Mouse (Mus musculus) forebrain, embryonic 15.5 days (tissue): ENCODE measurements at regions not wholly inside any gene's neighbourhood (a gene's known extent, or its start where the extent isn't known, plus 50 kb on each side); places are given as distances from the start of the nearest gene placed in this dataset.

ENCODE experiments used
- ATAC-seq: fragments of 200-750 bp; cut with Nextera tagmentation; replicated peaks from 2 replicates; pipeline ENCODE4 v1.8.0; 2017; ENCODE audit warnings: mild to moderate bottlenecking, moderate TSS enrichment, moderate library complexity
- H3K27ac ChIP-seq: fragments of 300-500 bp; sonication (generic); replicated peaks from 2 replicates; pipeline ENCODE4 v1.5.1; 2015; ENCODE audit warnings: mild to moderate bottlenecking, inconsistent platforms
- H3K27me3 ChIP-seq: fragments of 300-500 bp; sonication (generic); 2 replicates; pipeline ENCODE4 v1.6.1; 2015; ENCODE audit warnings: inconsistent platforms
- H3K36me3 ChIP-seq: fragments of 300-500 bp; sonication (generic); 2 replicates; pipeline ENCODE4 v1.6.1; 2015; ENCODE audit warnings: mild to moderate bottlenecking, inconsistent platforms
- H3K4me1 ChIP-seq: fragments of 300-500 bp; sonication (generic); 2 replicates; pipeline ENCODE4 v1.6.1; 2015; ENCODE audit warnings: inconsistent platforms
- H3K4me2 ChIP-seq: fragments of 300-500 bp; sonication (generic); replicated peaks from 2 replicates; pipeline ENCODE4 v1.6.1; 2015; ENCODE audit warnings: mild to moderate bottlenecking, inconsistent platforms
- H3K4me3 ChIP-seq: fragments of 300-500 bp; sonication (generic); 2 replicates; pipeline ENCODE4 v1.5.1; 2015; ENCODE audit warnings: mild to moderate bottlenecking, inconsistent platforms
- H3K9ac ChIP-seq: fragments of 300-500 bp; sonication (generic); replicated peaks from 2 replicates; pipeline ENCODE4 v1.6.1; 2015; ENCODE audit warnings: mild to moderate bottlenecking, inconsistent platforms
- H3K9me3 ChIP-seq: fragments of 300-500 bp; sonication (generic); 2 replicates; pipeline ENCODE4 v1.6.1; 2016; ENCODE audit warnings: inconsistent platforms
- WGBS: fragments of 180-500 bp; shearing (Covaris S2); methylation state at CpG from one replicate; pipeline ENCODE4 v1.1.7; 2015; ENCODE audit warnings: mixed read lengths; 5-methylcytosine and 5-hydroxymethylcytosine counted together

DNA sequence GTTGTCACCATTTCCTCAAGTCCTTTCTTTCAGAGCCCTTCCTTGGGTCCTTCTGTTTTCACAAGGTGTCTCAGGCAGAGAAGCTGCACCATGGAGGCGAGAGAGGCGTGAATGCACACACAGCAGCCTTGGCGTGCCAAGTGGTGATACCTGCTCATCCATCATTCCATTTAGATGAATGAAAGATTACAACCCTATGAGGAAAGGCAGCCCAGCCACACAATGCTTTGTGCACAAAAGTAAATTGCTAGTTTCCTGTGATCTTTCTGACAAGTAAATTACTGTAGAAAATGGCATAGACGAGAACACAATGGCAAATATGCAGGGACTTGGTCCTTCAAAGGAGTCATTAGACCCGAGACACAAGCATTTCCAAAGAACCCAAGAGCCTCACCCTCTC, 101.4 kb downstream of the Rnd3 start:
- Histone ChIP-seq H3K9me3 (no peaks in the 10 kb centered on the region), H3K4me1 (peaks cover 17% of the 10 kb centered on the region; the same call in 1 of the 2 replicates), H3K4me3 (no peak overlapping the region), H3K27me3 (no peaks in the 10 kb centered on the region), H3K9ac (no peak overlapping the region), H3K4me2 (no peak overlapping the region), H3K27ac (no peak overlapping the region), H3K36me3 (no peaks in the 10 kb centered on the region)
- peak; percentile 74 for ATAC-seq
- 52% methylated on average over 5 of the region's 5 CpGs for WGBS

DNA sequence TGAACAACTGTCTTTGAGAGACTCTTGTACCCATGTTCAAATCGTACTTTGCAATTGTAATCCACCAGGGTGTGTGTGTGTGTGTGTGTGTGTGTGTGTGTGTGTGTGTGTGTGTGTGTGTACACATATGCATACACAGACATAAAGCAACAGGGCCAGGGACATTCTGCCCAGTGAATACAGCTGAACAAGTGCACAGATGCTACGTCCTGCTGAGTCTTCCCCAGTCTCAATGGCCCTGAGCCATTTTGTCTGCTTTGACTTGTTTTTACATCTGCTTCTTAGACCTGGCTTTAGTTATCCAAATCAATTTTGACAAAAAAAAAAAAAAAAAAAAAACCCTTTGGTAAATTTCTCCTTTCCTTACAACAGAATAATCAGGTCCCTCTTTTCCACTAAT, 103.3 kb downstream of the Rnd3 start:
- 65% methylated on average over 2 of the region's 2 CpGs for WGBS
- H3K9me3 ChIP-seq = no peaks in the 10 kb centered on the region

DNA sequence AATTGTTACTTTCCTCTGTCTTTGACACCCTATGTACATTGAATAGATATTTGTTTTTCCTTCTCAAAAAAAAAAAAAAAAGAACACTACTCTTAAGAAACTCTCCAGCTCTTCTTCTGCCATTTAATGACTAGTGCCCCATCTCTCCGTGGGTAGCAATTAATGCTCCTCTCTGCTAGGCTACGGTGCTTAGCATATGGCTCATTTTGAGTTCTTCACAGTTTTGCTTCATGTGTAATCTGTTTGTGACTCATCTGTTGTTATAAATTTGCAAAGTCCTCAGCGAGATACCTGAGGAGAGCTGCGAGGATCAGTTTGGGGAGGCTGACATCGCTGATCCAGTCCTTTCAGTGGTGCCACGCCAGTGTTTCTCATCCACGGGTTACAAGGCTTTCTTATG, 107.8 kb downstream of the Rnd3 start:
- H3K36me3 ChIP-seq = no peaks in the 10 kb centered on the region
- H3K9ac ChIP-seq = no peak overlapping the region
- H3K4me2 ChIP-seq = no peak overlapping the region
- no peak overlapping the region for H3K27ac ChIP-seq
- H3K4me1 ChIP-seq = peaks cover 27% of the 10 kb centered on the region
- no peaks in the 10 kb centered on the region for H3K27me3 ChIP-seq
- H3K9me3 ChIP-seq = no peaks in the 10 kb centered on the region
- no peak overlapping the region for H3K4me3 ChIP-seq
- ATAC-seq = no peak
- WGBS = 41% methylated on average over 7 of the region's 7 CpGs

More for the DNA sequence above, 103.3 kb downstream of the Rnd3 start:
- no peak overlapping the region for H3K27ac ChIP-seq
- H3K27me3 ChIP-seq = no peaks in the 10 kb centered on the region
- H3K4me2 ChIP-seq = no peak overlapping the region
- no peak overlapping the region for H3K4me3 ChIP-seq
- ATAC-seq = no peak
- no peaks in the 10 kb centered on the region for H3K36me3 ChIP-seq
- peaks cover 26% of the 10 kb centered on the region; the same call in 1 of the 2 replicates for H3K4me1 ChIP-seq
- no peak overlapping the region for H3K9ac ChIP-seq

DNA sequence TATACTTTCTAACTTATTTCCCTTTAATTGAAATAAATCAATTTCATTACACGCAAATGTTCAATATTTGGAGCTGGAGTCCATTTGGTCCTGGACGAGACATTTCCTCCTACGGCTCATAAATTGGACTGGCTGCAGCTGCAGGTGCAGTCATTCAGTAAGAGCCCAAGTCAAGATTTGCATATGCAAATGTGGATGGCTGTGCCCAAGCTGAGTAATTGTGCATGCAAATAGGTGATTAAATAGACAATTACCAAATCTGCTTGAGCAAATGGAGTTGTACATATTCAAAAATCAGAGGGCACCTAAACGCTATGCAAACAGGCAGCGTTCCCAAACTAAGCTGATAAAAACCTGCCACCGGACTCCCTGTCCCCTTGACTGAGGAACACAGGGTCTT, 110.2 kb downstream of the Rnd3 start:
- Histone ChIP-seq H3K27me3 (no peaks in the 10 kb centered on the region), H3K4me1 (peaks cover 27% of the 10 kb centered on the region), H3K9me3 (no peaks in the 10 kb centered on the region), H3K27ac (no peak overlapping the region), H3K4me2 (no peak overlapping the region), H3K4me3 (no peak overlapping the region), H3K9ac (no peak overlapping the region), H3K36me3 (no peaks in the 10 kb centered on the region)
- peak; percentile 91 for ATAC-seq
- 11% methylated on average over 6 of the region's 6 CpGs for WGBS

DNA sequence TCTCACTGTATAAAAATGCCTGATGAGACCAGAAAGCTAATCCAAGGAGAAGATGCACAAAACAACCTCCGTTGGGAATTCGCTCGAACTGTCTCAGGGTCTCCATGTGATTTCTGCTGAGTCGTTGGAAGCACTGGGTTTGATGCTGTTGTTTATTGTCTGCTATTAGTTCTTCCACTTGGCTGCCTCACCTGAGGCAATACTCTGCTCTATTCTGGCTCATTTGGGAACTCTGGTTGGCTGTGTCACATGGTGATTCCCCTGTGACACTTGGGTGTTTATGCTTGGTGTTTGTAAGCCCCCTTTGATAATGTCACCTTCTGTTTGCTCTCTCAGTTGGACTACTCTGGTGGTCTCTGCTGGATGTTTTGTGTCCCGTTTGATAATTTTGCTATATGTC, 111.9 kb downstream of the Rnd3 start:
- Histone ChIP-seq H3K27ac (no peak overlapping the region), H3K4me3 (no peak overlapping the region), H3K4me2 (no peak overlapping the region), H3K9ac (no peak overlapping the region), H3K27me3 (no peaks in the 10 kb centered on the region), H3K4me1 (peaks cover 27% of the 10 kb centered on the region), H3K36me3 (no peaks in the 10 kb centered on the region), H3K9me3 (no peaks in the 10 kb centered on the region)
- WGBS = 73% methylated on average over 5 of the region's 5 CpGs
- no peak for ATAC-seq

DNA sequence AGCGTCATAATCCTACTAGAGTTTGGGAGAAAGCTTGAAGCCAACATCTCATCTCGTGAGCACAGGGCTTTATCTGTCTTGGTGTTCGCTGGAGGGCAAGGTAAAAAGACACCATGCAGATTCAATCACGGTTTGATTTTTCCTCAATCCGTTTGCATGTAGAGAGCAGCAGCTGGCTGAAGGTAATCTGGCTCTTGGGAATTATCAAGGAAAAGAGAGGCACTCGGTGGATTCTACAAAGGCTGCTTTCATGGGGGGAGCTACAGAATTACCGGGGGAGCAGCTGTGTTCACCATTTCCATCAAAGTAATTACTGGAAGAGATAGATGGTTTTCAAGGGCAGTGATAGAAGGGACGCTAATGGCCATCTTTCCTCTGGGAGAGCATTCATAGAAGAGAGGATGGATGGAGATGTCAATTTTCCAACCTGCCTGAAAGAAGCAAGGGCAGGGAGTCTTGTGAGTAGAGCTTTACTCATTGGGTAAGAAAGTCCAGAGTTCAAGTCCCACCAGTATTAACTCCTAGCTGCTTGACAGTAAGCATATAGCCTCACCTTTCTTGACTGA, 112.6 kb downstream of the Rnd3 start:
- no peak overlapping the region for H3K4me3 ChIP-seq
- no peak for ATAC-seq
- no peak overlapping the region for H3K4me2 ChIP-seq
- H3K27me3 ChIP-seq = no peaks in the 10 kb centered on the region
- no peaks in the 10 kb centered on the region for H3K9me3 ChIP-seq
- peaks cover 24% of the 10 kb centered on the region for H3K4me1 ChIP-seq
- no peaks in the 10 kb centered on the region for H3K36me3 ChIP-seq
- 70% methylated on average over 8 of the region's 8 CpGs for WGBS
- H3K27ac ChIP-seq = no peak overlapping the region
- H3K9ac ChIP-seq = no peak overlapping the region

DNA sequence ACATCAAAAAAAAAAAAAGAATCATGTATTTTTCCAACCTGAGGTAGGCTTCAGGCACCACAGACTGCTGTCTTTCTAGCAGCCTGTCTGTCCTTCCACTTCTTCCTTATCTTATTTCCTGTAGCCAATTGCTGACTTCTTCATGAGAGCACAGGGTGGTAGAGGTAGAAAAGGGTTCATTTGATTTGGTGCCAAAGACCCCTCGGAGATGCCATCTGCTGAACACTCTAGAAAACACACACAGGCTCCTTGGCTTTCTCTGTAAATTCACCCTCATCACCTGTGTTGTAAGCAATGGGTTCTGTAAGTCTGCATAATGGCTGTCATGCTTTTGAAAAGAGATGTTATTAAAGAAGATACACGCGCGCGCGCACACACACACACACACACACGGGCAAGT, 115.0 kb downstream of the Rnd3 start:
- H3K4me3 ChIP-seq = no peak overlapping the region
- H3K4me2 ChIP-seq = no peak overlapping the region
- no peaks in the 10 kb centered on the region for H3K36me3 ChIP-seq
- H3K27ac ChIP-seq = no peak overlapping the region
- 75% methylated on average over 7 of the region's 7 CpGs for WGBS
- no peaks in the 10 kb centered on the region for H3K9me3 ChIP-seq
- no peaks in the 10 kb centered on the region for H3K27me3 ChIP-seq
- H3K4me1 ChIP-seq = peaks cover 9% of the 10 kb centered on the region
- ATAC-seq = no peak
- H3K9ac ChIP-seq = no peak overlapping the region

DNA sequence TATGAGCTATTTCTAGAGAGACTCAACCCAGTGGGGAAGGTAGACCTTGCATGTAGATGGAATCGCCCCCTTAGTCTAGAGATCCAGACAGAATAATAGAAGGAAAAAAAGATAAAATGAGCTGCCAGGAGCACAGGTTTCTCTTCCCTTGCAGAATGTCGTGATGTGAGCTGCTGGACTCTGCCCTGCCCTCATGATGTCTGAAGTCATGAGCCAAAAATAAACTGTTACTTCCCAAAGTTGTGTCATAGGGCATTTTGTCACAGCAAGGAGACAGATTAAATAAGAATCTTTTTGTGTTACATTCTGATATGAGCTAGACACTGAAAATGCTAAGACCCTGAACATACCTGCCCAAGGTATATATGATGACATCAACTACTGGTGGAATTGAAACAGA, 126.4 kb downstream of the Rnd3 start:
- 90% methylated on average over 2 of the region's 2 CpGs for WGBS
- Histone ChIP-seq H3K36me3 (no peaks in the 10 kb centered on the region), H3K9ac (no peak overlapping the region), H3K4me3 (no peak overlapping the region), H3K9me3 (no peaks in the 10 kb centered on the region), H3K27me3 (no peaks in the 10 kb centered on the region), H3K4me1 (no peaks in the 10 kb centered on the region), H3K27ac (no peak overlapping the region), H3K4me2 (no peak overlapping the region)
- no peak for ATAC-seq

DNA sequence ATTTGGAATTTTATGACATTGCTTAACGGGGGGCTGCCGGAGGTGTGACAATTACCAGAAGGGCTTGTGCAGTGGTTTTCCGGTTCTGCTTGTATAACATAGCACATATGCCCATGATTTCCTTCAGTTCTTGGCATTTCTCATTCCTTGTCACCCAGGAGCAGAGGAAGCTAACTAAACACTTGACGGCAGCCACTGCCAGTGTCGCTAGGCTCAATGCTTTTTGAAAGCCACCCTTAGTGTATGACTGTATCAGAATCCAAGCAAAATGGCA, 132.8 kb downstream of the Rnd3 start:
- H3K27me3 ChIP-seq = no peaks in the 10 kb centered on the region
- WGBS = 46% methylated on average over 5 of the region's 5 CpGs
- H3K4me3 ChIP-seq = no peak overlapping the region
- no peak overlapping the region for H3K4me2 ChIP-seq
- no peaks in the 10 kb centered on the region for H3K9me3 ChIP-seq
- H3K9ac ChIP-seq = no peak overlapping the region
- no peaks in the 10 kb centered on the region for H3K36me3 ChIP-seq
- no peak for ATAC-seq
- H3K27ac ChIP-seq = peak overlapping the region; percentile 30; the same call in 1 of the 2 replicates
- no peaks in the 10 kb centered on the region; the same call in 1 of the 2 replicates for H3K4me1 ChIP-seq

DNA sequence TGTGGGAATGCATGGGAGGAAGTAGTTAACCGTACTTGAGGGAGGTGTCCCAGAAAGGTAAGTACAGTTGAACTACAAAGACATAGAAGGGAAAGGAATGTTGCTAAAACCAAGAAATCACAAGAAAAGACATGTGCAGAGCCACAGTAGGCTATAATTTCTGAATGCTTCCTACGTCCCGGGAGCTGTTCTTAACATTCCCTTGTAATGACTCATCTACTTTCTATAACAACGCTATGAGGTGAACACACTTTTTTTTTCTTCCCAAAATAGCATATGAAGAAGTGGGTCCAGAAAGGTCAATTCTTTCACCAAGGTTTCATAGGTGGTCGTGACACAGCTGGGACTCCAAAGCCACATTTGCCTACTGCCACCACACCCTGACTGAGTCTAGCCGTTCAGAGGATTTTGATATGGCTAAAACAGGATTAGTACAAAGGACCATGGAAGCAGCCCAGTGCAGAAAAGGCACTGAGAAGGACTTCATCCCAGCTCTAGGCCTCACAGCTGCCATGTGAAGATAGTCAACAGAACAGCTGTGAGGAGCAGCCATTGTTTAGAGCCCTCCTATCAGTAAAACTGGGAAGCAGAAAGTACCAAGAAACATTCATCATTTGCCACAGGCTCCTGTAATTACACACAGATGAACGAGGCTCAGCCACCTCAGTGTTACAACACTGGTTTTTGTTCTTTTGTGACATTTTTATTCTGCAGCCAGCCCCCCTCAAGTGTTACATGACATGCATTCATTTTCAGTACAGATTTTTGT, 133.4 kb downstream of the Rnd3 start:
- ATAC-seq = no peak
- no peaks in the 10 kb centered on the region; the same call in 1 of the 2 replicates for H3K4me1 ChIP-seq
- H3K9me3 ChIP-seq = no peaks in the 10 kb centered on the region
- H3K4me2 ChIP-seq = no peak overlapping the region
- WGBS = 74% methylated on average over 7 of the region's 7 CpGs
- H3K27me3 ChIP-seq = no peaks in the 10 kb centered on the region
- H3K4me3 ChIP-seq = no peak overlapping the region
- no peak overlapping the region for H3K9ac ChIP-seq
- H3K27ac ChIP-seq = peak overlapping the region; percentile 30; the same call in 1 of the 2 replicates
- H3K36me3 ChIP-seq = no peaks in the 10 kb centered on the region

DNA sequence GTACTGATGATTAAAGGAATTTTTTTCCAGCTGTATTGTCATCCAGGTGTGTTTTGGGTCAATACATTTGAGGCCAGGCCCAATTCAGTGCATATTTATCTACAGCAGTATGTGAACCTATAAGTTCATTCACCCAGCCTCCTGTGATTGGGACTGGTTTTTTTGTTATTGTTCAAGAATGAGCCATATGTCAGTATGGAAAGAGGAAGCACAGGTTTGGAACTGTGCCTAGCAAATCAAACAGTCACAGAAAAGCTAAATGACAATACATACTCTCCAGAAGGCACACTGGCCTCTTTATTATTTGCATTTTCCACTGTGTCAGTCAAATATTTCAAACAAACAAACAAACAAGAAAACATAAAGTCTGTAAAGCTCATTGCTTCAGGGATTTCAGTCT, 134.7 kb downstream of the Rnd3 start:
- H3K4me1 ChIP-seq = no peaks in the 10 kb centered on the region; the same call in 1 of the 2 replicates

DNA sequence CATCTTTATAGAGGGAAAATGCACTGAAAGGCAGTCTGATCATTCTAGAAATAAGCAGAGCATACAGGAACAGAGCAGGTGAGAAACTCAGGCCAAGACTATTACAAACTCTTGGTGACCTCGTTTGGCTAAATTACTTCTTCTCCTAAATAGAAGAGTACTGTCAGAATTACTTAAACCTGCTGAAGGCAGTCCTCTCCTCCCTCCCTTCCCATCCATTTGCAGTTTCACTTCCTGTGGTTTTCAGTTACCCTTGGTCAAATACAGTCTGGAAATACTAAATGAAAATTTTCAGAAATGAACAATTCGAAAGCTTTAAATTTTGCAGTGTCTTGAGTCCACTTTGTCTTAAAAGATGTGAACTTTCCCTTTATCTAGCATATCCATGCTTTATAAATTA, 135.8 kb downstream of the Rnd3 start:
- WGBS = 73% methylated on average over 2 of the region's 2 CpGs
- H3K9ac ChIP-seq = no peak overlapping the region
- H3K27me3 ChIP-seq = no peaks in the 10 kb centered on the region
- no peaks in the 10 kb centered on the region; the same call in 1 of the 2 replicates for H3K4me1 ChIP-seq
- no peaks in the 10 kb centered on the region for H3K36me3 ChIP-seq
- H3K4me3 ChIP-seq = no peak overlapping the region
- no peak for ATAC-seq
- no peak overlapping the region for H3K27ac ChIP-seq
- no peaks in the 10 kb centered on the region for H3K9me3 ChIP-seq
- no peak overlapping the region for H3K4me2 ChIP-seq

More for the DNA sequence above, 134.7 kb downstream of the Rnd3 start:
- Histone ChIP-seq H3K27ac (no peak overlapping the region), H3K4me2 (no peak overlapping the region), H3K27me3 (no peaks in the 10 kb centered on the region), H3K9ac (no peak overlapping the region), H3K36me3 (no peaks in the 10 kb centered on the region), H3K4me3 (no peak overlapping the region), H3K9me3 (no peaks in the 10 kb centered on the region)
- ATAC-seq = no peak

DNA sequence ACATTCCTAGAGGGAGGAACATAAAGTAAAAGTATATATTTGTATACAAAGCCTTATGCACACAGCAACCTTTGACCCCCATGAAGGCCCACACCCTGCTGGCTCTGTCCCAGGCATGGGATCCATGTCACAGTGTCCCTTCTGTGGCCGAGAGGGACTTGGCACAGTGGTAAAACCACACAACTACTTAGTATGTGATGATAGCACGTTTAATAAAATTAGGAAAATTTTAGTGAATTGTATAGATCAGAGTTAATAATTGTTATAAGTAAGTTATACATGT, 140.7 kb downstream of the Rnd3 start:
- Histone ChIP-seq H3K27ac (no peak overlapping the region), H3K4me3 (no peak overlapping the region), H3K36me3 (no peaks in the 10 kb centered on the region), H3K4me1 (no peaks in the 10 kb centered on the region; the same call in 1 of the 2 replicates), H3K9ac (no peak overlapping the region), H3K4me2 (no peak overlapping the region), H3K27me3 (no peaks in the 10 kb centered on the region), H3K9me3 (no peaks in the 10 kb centered on the region)
- WGBS = 50% methylated on average over 2 of the region's 2 CpGs
- ATAC-seq = no peak
